Mouse (Mus musculus) midbrain, embryonic 15.5 days (tissue): ENCODE data around the gene Acbd4. TPM values are rescaled to one million over a fixed set of nuclear protein-coding genes. Genes with fewer than 3 reads are reported as not detected.

Experiments used
- ATAC-seq: fragments of 200-750 bp; cut with Nextera tagmentation; replicated peaks from 2 replicates; pipeline ENCODE4 v1.8.0; 2017; ENCODE audit warnings: moderate TSS enrichment
- H3K27ac ChIP-seq: fragments of 300-500 bp; sonication (generic); 2 replicates; pipeline ENCODE4 v1.5.1; 2015; ENCODE audit warnings: mild to moderate bottlenecking, inconsistent platforms
- H3K27me3 ChIP-seq: fragments of 300-500 bp; sonication (generic); replicated peaks from 2 replicates; pipeline ENCODE4 v1.6.1; 2015; ENCODE audit warnings: inconsistent platforms
- H3K36me3 ChIP-seq: fragments of 300-500 bp; sonication (generic); replicated peaks from 2 replicates; pipeline ENCODE4 v1.6.1; 2015; ENCODE audit warnings: inconsistent platforms
- H3K4me1 ChIP-seq: fragments of 300-500 bp; sonication (generic); 2 replicates; pipeline ENCODE4 v1.6.1; 2015; ENCODE audit warnings: inconsistent platforms
- H3K4me2 ChIP-seq: fragments of 300-500 bp; sonication (generic); 2 replicates; pipeline ENCODE4 v1.6.1; 2015; ENCODE audit warnings: inconsistent platforms, mild to moderate bottlenecking, moderate library complexity
- H3K4me3 ChIP-seq: fragments of 300-500 bp; sonication (generic); 2 replicates; pipeline ENCODE4 v1.5.1; 2015; ENCODE audit warnings: mild to moderate bottlenecking, inconsistent platforms
- H3K9ac ChIP-seq: fragments of 300-500 bp; sonication (generic); 2 replicates; pipeline ENCODE4 v1.6.1; 2015; ENCODE audit warnings: mild to moderate bottlenecking, inconsistent platforms
- H3K9me3 ChIP-seq: fragments of 300-500 bp; sonication (generic); 2 replicates; pipeline ENCODE4 v1.6.1; 2016; ENCODE audit warnings: inconsistent platforms
- WGBS: fragments of 180-500 bp; shearing (Covaris S2); methylation state at CpG from one replicate; pipeline ENCODE4 v1.1.7; 2015; ENCODE audit warnings: mixed read lengths; 5-methylcytosine and 5-hydroxymethylcytosine counted together
- polyA plus RNA-seq: library from polyadenylated mRNA; unstranded; fragments of >200 nt; fragmentation: Nextera tagmentation; extraction: Ambion mirVana; gene quantifications from 2 replicates; pipeline ENCODE4 v1.2.1, GENCODE M21; 2015

Gene Acbd4
- polyA plus RNA-seq, 1 experiment from 2014 or later: 9.7 TPM

DNA sequence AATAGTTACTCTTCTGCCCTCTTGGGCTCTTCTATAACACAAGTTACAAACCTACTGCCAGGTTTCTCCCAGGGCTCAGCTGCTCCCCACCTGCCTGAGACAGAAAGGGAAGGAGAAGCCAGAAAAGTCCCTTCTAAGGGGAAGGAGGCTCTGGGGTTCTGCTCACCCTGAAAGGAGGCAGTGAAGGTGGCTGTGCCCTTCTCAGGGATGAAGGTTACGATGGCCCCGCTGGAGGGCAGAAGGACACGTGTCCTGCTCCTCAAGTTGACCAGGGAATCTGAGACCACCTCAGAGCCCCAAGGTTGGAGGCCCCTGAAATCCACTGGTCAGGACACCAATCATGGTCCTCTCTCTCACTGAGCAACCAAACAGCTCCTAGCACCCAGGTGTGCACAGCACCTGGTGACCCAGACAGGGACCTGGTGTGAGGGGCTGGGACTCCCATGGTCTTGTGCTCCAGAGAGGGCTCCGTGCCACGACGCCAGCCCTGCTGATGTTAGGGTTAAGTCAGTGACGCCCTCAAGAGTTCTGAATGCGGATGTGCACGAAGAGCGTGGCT lies 31.1 kb upstream of the Acbd4 start:
- Histone ChIP-seq H3K36me3 (peaks cover 27% of the 10 kb centered on the region), H3K27ac (no peak overlapping the region), H3K27me3 (no peaks in the 10 kb centered on the region), H3K4me3 (no peak overlapping the region), H3K4me1 (no peaks in the 10 kb centered on the region; the same call in 1 of the 2 replicates), H3K9me3 (no peaks in the 10 kb centered on the region), H3K9ac (no peak overlapping the region), H3K4me2 (no peak overlapping the region)
- no peak for ATAC-seq
- 93% methylated on average over 10 of the region's 10 CpGs for WGBS

DNA sequence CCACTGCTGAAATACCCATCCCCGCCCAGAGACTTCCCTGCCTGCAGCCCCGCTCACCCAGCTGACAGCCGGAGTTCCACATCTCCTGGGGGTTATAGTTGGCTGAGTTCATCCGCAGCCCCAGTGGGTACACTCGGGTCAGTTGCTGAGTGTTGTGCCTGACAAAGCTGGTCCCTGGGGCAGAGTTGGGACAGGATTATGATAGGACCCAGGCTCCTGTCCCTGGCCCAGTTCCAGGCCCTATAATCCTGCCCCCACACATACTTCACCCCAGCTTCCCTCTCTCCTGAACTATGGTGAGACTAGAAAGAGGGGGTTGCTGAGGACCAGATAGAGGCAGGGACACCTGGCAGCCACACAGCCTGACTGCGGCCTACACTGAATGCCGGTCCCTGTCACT lies 27.8 kb upstream of the Acbd4 start:
- 77% methylated on average over 7 of the region's 7 CpGs for WGBS
- no peak overlapping the region for H3K9ac ChIP-seq
- H3K27ac ChIP-seq: no peak overlapping the region
- H3K36me3 ChIP-seq: peaks cover under 1% of the 10 kb centered on the region; the same call in 1 of the 2 replicates
- ATAC-seq: no peak
- no peak overlapping the region for H3K4me2 ChIP-seq
- no peaks in the 10 kb centered on the region for H3K9me3 ChIP-seq
- H3K27me3 ChIP-seq: no peaks in the 10 kb centered on the region
- H3K4me1 ChIP-seq: no peaks in the 10 kb centered on the region; the same call in 1 of the 2 replicates
- no peak overlapping the region for H3K4me3 ChIP-seq

DNA sequence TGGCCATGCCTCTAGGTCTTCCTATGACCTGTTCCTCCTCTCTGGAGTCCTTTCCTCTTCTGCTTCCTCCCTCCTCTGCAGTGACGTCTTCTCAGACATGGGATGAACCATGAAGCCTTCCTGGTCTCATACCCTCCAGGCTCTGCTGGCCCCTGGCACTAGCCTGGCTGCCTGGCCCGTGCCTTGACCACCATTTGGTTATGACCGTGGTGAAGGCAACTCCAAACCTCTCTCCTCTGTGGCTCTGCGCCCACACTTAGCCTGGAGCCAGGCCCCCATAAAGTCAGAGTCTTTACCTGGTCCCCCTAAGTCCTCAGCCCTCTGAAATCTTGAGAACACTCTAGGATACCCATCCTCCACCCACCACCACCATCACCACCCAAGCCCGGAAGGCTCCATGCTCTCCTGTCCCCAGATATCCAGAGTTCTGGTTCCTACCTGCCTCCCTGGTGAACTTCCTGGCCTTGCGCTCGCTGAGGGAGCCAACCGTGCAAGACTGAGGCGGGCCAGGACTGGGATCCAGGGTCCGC lies 27.3 kb upstream of the Acbd4 start:
- Histone ChIP-seq H3K36me3 (no peaks in the 10 kb centered on the region), H3K4me1 (no peaks in the 10 kb centered on the region; the same call in 1 of the 2 replicates), H3K9me3 (no peaks in the 10 kb centered on the region), H3K27me3 (peaks cover 2% of the 10 kb centered on the region; the same call in 1 of the 2 replicates), H3K9ac (no peak overlapping the region), H3K4me3 (no peak overlapping the region), H3K27ac (no peak overlapping the region), H3K4me2 (no peak overlapping the region)
- no peak for ATAC-seq
- 56% methylated on average over 10 of the region's 10 CpGs for WGBS

DNA sequence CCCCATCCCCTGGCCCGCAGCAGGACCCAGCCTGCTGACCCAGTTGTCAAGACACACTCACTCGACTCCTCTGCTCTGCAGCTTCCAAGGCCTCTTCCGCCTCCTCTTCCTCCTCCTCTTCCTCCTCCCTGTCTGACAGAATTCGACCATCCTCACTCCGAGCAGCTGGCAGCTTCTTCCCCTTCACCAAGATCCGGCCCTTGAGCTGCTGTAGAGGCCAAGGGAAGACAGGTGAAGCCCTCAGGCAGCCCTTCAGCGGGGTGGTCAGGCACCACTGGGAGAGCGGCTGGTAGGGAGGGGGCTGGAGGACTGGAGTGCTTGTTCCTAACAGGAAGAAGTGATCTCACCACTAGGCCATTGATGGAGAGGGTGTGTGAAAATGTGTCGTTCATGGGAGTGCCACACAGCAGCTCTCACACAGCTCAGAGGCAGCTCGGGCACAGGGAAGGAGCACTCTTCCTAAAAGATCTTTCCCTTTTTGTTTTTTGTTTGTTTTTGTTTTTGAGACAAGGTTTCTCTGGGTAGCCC lies 26.6 kb upstream of the Acbd4 start:
- Histone ChIP-seq H3K4me3 (no peak overlapping the region), H3K27me3 (peaks cover 9% of the 10 kb centered on the region), H3K9ac (no peak overlapping the region), H3K4me1 (no peaks in the 10 kb centered on the region; the same call in 1 of the 2 replicates), H3K36me3 (no peaks in the 10 kb centered on the region), H3K9me3 (no peaks in the 10 kb centered on the region), H3K27ac (no peak overlapping the region), H3K4me2 (no peak overlapping the region)
- ATAC-seq: no peak
- 22% methylated on average over 10 of the region's 10 CpGs for WGBS

DNA sequence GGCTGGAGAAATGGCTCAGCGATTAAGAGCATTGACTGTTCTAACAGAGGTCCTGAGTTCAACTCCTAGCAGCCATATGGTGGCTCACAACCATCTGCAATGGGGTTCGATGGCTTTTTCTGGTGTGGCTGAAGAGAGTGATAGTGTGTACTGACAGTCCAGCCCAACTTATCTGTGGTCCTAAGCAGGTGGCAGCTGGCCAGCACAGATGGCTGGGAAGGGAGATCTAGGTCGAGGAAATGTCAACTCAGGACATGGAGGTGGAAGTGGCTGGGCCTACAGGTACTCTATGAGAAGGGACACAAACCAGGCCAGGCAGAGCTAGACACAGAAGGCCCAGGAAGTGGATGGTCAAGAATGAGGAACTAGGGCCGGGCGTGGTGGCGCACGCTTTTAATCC lies 25.5 kb upstream of the Acbd4 start:
- WGBS: 96% methylated on average over 7 of the region's 7 CpGs
- no peak overlapping the region for H3K4me2 ChIP-seq
- no peaks in the 10 kb centered on the region for H3K36me3 ChIP-seq
- H3K27ac ChIP-seq: no peak overlapping the region
- no peak overlapping the region for H3K9ac ChIP-seq
- no peak overlapping the region for H3K4me3 ChIP-seq
- H3K27me3 ChIP-seq: peaks cover 21% of the 10 kb centered on the region
- no peaks in the 10 kb centered on the region for H3K9me3 ChIP-seq
- ATAC-seq: no peak
- H3K4me1 ChIP-seq: peaks cover 11% of the 10 kb centered on the region

DNA sequence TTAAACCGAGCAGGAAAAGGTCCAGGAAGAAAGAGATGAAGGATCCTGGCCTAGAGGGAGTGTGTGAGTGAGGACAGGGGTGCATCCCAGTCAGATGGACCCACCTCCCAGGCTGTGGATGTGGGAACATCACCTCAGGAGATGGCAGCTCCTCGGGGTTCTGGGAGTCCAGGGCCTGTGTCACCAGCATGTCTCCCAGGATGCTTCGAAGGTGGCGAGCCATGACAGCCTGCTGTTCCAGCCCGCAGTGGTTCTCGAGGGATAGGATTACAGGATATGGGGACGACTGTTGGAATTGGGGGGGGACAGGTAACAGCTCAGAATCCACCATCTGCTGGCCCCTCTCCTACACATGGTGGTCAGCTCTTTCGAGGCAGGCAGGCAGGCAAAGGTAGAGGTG lies 24.9 kb upstream of the Acbd4 start:
- Histone ChIP-seq H3K27ac (no peak overlapping the region), H3K4me1 (peaks cover 14% of the 10 kb centered on the region), H3K27me3 (peaks cover 26% of the 10 kb centered on the region), H3K9ac (no peak overlapping the region), H3K4me2 (no peak overlapping the region), H3K9me3 (no peaks in the 10 kb centered on the region), H3K36me3 (no peaks in the 10 kb centered on the region), H3K4me3 (no peak overlapping the region)
- WGBS: 88% methylated on average over 8 of the region's 8 CpGs
- ATAC-seq: no peak

DNA sequence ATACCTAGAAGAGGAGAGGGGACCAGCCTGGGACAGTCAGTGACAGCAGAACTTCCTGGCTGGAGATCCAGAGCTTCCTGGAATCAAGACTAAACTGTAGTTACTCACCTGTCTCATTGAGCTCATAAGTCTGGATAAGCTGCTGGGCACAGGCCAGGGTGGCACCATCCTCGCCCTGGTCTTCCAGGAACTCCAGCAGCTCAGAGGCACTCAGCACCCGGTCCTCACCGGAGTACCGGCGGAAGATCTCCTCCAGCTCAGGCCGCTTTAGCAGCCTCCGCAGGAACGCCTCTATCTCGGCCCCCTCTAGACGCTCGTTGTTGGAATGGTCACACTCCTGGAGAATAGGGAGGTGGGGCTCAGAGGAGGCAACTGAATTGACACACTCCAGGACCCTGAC lies 23.4 kb upstream of the Acbd4 start:
- peaks cover 37% of the 10 kb centered on the region for H3K27me3 ChIP-seq
- no peaks in the 10 kb centered on the region for H3K36me3 ChIP-seq
- H3K9me3 ChIP-seq: no peaks in the 10 kb centered on the region
- no peak overlapping the region for H3K27ac ChIP-seq
- H3K4me1 ChIP-seq: peaks cover 14% of the 10 kb centered on the region
- H3K4me2 ChIP-seq: no peak overlapping the region
- H3K4me3 ChIP-seq: no peak overlapping the region
- no peak for ATAC-seq
- 78% methylated on average over 11 of the region's 11 CpGs for WGBS
- no peak overlapping the region for H3K9ac ChIP-seq

DNA sequence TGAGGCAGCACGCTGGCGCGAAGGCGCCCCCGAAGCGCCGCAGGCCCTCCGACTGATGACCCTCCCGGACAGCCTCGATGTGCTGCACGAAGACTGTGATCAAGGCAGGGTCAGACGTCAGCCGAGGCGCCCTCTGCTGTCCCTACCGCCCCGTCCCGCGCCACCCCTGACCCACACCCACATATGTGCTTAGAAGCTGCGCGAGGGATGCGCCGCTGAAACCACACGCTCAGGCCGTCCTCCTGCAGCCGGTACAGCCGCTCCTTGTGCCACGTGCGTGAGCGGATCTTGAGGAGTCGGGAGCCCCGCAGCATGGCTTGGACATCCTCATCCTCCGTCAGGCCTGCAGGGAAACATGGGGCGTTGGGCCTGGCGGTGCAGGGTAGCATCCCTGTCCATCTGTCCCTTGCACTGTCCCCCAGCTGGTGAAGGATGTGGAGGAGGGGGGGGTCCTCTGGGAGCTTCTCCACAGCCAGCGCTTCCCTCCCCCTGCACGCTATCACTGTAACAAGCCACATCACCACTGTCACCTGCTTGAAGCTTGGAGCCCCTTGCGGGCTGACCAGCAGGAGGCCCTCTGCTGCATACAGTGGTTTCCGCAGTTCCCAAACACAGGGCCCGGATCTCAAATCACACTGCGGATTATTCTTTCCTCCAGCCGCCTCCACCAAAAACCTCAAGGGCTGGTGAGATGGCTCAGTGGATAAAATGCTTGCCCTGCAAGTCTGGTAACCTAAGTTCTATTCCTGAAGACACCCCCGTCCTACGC lies 21.0 kb upstream of the Acbd4 start:
- peak; percentile 65; the same call in 1 of the 2 replicates for ATAC-seq
- 2% methylated on average over 43 of the region's 43 CpGs for WGBS
- Histone ChIP-seq H3K36me3 (no peaks in the 10 kb centered on the region), H3K9ac (peak overlapping the region; percentile 29; the same call in 1 of the 2 replicates), H3K4me1 (peaks cover 14% of the 10 kb centered on the region), H3K27ac (no peak overlapping the region), H3K9me3 (no peaks in the 10 kb centered on the region; the same call in 1 of the 2 replicates), H3K4me2 (peak overlapping the region; percentile 57), H3K27me3 (peaks cover 37% of the 10 kb centered on the region), H3K4me3 (peak overlapping the region; percentile 30)

DNA sequence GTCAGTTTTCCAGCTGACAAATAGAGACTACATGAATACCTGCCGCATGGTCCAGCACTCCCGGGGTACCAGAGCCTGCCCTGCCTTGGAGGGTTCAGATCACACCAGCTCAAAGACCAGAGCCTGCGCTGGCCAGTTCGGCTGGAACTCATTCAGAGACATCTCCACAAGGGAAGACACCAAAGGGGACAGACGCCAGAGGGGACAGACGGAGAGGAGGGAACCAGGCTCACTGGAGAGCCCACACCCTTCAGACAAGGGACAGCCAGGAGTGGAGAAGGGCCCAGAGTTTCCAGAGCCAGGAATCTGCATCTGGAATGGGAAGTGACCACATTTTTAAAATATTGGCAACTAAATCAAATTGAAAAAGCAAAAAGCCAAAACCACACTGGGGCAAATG lies 19.9 kb upstream of the Acbd4 start:
- no peak overlapping the region for H3K4me3 ChIP-seq
- ATAC-seq: no peak
- no peak overlapping the region for H3K27ac ChIP-seq
- H3K27me3 ChIP-seq: peaks cover 37% of the 10 kb centered on the region
- no peak overlapping the region for H3K4me2 ChIP-seq
- peaks cover 14% of the 10 kb centered on the region for H3K4me1 ChIP-seq
- H3K9ac ChIP-seq: no peak overlapping the region
- no peaks in the 10 kb centered on the region for H3K36me3 ChIP-seq
- WGBS: 66% methylated on average over 6 of the region's 6 CpGs
- no peaks in the 10 kb centered on the region; the same call in 1 of the 2 replicates for H3K9me3 ChIP-seq

DNA sequence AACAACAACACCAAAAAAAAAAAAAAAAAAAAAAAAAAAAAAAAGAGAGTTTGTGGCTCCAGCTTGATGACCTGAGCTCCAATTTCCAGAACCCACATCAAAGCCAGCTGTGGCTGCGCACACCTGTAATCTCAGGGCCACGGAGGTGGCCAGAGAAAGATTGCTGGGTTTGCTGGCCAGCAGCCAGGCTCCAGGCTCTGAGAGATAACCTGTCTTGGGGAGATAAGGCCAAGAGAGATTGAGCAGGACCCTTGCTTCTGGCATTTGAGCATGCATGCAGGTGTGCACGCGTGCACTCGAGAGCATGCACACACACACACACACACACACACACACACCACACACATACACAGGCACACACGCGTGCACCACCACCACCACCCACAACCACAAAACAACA lies 8.2 kb upstream of the Acbd4 start:
- 96% methylated on average over 7 of the region's 7 CpGs for WGBS
- no peak for ATAC-seq
- Histone ChIP-seq H3K4me3 (no peak overlapping the region), H3K27ac (no peak overlapping the region), H3K4me2 (no peak overlapping the region), H3K9me3 (no peaks in the 10 kb centered on the region), H3K4me1 (peaks cover 4% of the 10 kb centered on the region; the same call in 1 of the 2 replicates), H3K27me3 (peaks cover 2% of the 10 kb centered on the region; the same call in 1 of the 2 replicates), H3K9ac (no peak overlapping the region), H3K36me3 (no peaks in the 10 kb centered on the region)

DNA sequence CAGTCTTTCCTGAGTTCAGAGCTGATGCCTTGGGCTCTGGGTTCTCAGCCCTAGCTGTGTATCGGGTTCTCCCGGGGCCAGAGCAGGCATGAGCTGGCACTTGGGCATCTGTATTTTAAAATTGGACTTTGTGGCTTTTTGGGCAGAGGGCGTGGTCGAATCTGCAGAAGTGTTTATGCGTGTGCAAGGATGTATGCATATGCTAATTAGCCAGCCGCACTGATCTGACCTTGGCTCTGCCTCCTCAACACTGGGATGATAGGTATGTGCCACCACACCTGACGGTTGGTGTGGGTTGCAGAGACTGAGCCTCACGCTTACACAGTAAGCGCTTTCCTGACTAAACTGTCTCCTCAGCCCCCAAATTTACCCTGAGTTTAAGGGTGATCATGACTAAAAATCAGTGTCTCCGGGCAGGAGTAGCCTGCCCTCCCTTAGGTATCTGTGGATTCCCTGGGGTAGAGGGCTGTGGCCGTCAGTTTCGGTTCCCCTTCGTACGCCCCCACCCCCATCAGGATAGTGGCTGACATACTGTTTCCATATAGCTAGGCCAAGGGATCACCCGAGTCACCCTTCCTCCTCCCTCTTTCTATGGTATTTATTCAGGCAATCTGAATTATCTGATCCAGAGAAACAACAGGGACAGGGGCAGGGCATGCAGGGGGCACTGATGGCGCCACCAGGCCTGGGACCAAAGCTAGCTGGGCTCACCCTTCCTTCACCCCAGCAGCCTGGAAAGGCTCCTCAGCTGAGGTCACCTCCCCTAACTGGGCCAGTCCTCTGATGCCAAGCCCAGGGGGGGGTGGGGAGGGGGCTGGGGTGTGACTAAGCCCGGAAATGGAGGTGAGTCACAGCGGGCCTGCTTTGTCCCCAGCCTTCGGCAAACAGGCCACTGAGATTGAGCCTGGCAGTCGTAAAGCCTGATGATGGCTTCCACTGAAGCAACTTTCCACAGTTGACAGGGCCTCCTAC lies 7.3 kb upstream of the Acbd4 start:
- no peak for ATAC-seq
- no peaks in the 10 kb centered on the region for H3K9me3 ChIP-seq
- no peaks in the 10 kb centered on the region for H3K36me3 ChIP-seq
- WGBS: 76% methylated on average over 20 of the region's 20 CpGs
- H3K4me2 ChIP-seq: no peak overlapping the region
- peaks cover 6% of the 10 kb centered on the region; the same call in 1 of the 2 replicates for H3K27me3 ChIP-seq
- peaks cover 4% of the 10 kb centered on the region; the same call in 1 of the 2 replicates for H3K4me1 ChIP-seq
- H3K4me3 ChIP-seq: no peak overlapping the region
- H3K27ac ChIP-seq: no peak overlapping the region
- no peak overlapping the region for H3K9ac ChIP-seq
